Mouse (Mus musculus) left cerebral cortex, adult 18-20 months (tissue): Measurements from ENCODE around the gene Cyb5b. TPM values are rescaled to one million over a fixed set of nuclear protein-coding genes. Genes with fewer than 3 reads are reported as not detected.
A peak's percentile ranks its signal among the peaks of the same experiment; 100 is the strongest.
"Not testable (repeated sequence)": the region's sequence is repeated elsewhere in the genome, so short reads cannot be mapped to it uniquely, and the experiment has no call there.

ENCODE experiments used
- DNase-seq, 2 experiments: peaks; one replicate each; pipeline ENCODE4 v3.0.0; 2021 to 2022; ENCODE audit warnings: low spot score in 2 of 2, mixed read lengths in 1 of 2
- long read RNA-seq, 2 experiments: library from polyadenylated mRNA; stranded (forward); transcript quantifications; one replicate each; pipeline ENCODE4 v2.0.0; 2021
- total RNA-seq, 2 experiments: library from RNA; stranded (reverse); gene quantifications; 2 replicates each; pipeline ENCODE4 v1.2.3; 2021

Cyb5b gene
- total RNA-seq: 10 to 100 TPM; 95.1 to 98.8 TPM
- long read RNA-seq, experiment 1, full-length matches to known transcripts: 145 of 182 reads
- long read RNA-seq, experiment 1, partial matches to known transcripts: 35 of 182 reads
- long read RNA-seq, experiment 1, other reads (novel, unspliced or antisense): 2 of 182 reads
- long read RNA-seq, experiment 2, full-length matches to known transcripts: 102 of 145 reads
- long read RNA-seq, experiment 2, partial matches to known transcripts: 43 of 145 reads
- long read RNA-seq, experiment 2, other reads (novel, unspliced or antisense): 0 of 145 reads

- DNase-seq: peak; percentile 95 to 96
Measured at GRCm38 (mm10) chr8:107150404-107151157, at the start of gene Cyb5b. Gene Cyb5b (plus strand): TSS chr8:107150640.

GRCm38 (mm10) chr8:107104547-107104946, 45.9 kb upstream of the Cyb5b start:
- peak; percentile 82 to 91 for DNase-seq

- not testable (repeated sequence) for DNase-seq
Measured at GRCm38 (mm10) chr8:107108089-107108488, 42.4 kb upstream of the Cyb5b start.

- no peak for DNase-seq
Measured at GRCm38 (mm10) chr8:107108978-107109720, 41.3 kb upstream of the Cyb5b start.

- DNase-seq: no peak
Measured at GRCm38 (mm10) chr8:107109816-107110435, 40.5 kb upstream of the Cyb5b start.

GRCm38 (mm10) chr8:107110629-107111330, 39.7 kb upstream of the Cyb5b start:
- no peak for DNase-seq

GRCm38 (mm10) chr8:107111340-107112105, 38.9 kb upstream of the Cyb5b start:
- DNase-seq: no peak

- no peak for DNase-seq
Measured at GRCm38 (mm10) chr8:107113209-107113608, 37.2 kb upstream of the Cyb5b start.

- peak; percentile 34 to 56 for DNase-seq
Measured at GRCm38 (mm10) chr8:107114150-107115007, 36.1 kb upstream of the Cyb5b start.

- no peak for DNase-seq
Measured at GRCm38 (mm10) chr8:107115008-107115320, 35.5 kb upstream of the Cyb5b start.

GRCm38 (mm10) chr8:107116023-107116422, 34.4 kb upstream of the Cyb5b start:
- DNase-seq: peak; percentile 84 to 87

GRCm38 (mm10) chr8:107117019-107117418, 33.4 kb upstream of the Cyb5b start:
- no peak for DNase-seq

- no peak for DNase-seq
Measured at GRCm38 (mm10) chr8:107118803-107119233, 31.6 kb upstream of the Cyb5b start.

GRCm38 (mm10) chr8:107119412-107119811, 31.0 kb upstream of the Cyb5b start:
- no peak for DNase-seq

GRCm38 (mm10) chr8:107120806-107121205, 29.6 kb upstream of the Cyb5b start:
- DNase-seq: no peak

GRCm38 (mm10) chr8:107121681-107122291, 28.7 kb upstream of the Cyb5b start:
- no peak for DNase-seq

- no peak for DNase-seq
Measured at GRCm38 (mm10) chr8:107123063-107123614, 27.3 kb upstream of the Cyb5b start.

GRCm38 (mm10) chr8:107124343-107124742, 26.1 kb upstream of the Cyb5b start:
- no peak for DNase-seq
